ENCODE assay signal across 8 mouse cellular contexts in genomic region chr9:54559771-54560471, GRCm38 (mm10). TPM values are rescaled to one million over a fixed set of nuclear protein-coding genes. Genes with fewer than 3 reads are reported as not detected.
A peak's percentile ranks its signal among the peaks of the same experiment; 100 is the strongest.
DNase-seq lines count a peak whose midpoint lies in the region; ATAC-seq and TF ChIP-seq lines count a peak whose summit lies in the region.

TSS of gene Cib2 (minus strand) at chr9:54560218.

- no peak for TF ChIP-seq CTCF in cortical plate, adult 2 months (IDR thresholded peaks at IDR 0.05; ENCODE audit: extremely low read depth, insufficient read depth, low read length)

- TF ChIP-seq POLR2A in cortical plate, adult 2 months (IDR thresholded peaks at IDR 0.05; ENCODE audit: extremely low read depth, insufficient read depth, low read length), result peak; percentile 40; the same call in 1 of the 2 replicates

- peak; percentile 39 for DNase-seq in adipocyte (ENCODE audit: low spot score)
- DNase-seq in gastrocnemius, postnatal 10 days, result peak; percentile 74
- peak; percentile 82 for DNase-seq in induced T-regulatory cell, adult 2 months (ENCODE audit: low read depth)
- peak; percentile 39 to 79 for DNase-seq in left cerebral cortex, adult 9 months (ENCODE audit: low spot score in 2 of 2)
- peak; percentile 84 to 87 for DNase-seq in right cerebral cortex, postnatal 10 days (ENCODE audit: low spot score in 2 of 2)
- DNase-seq in urinary bladder, postnatal 25 days (ENCODE audit: low spot score), result peak; percentile 60

- ATAC-seq in megakaryocyte progenitor cell, adult 5-6 weeks (replicated peaks; ENCODE audit: poor library complexity), result peak; percentile 97

- H3K4me3 ChIP-seq in cortical plate, adult 2 months (ENCODE audit: insufficient read depth, low read length), result peak within 1 kb of the TSS; percentile 74

- no peak within 1 kb of the TSS for H3K27ac ChIP-seq in cortical plate, adult 2 months (ENCODE audit: insufficient read depth, low read length)

- no peaks in the 10 kb centered on the region; the same call in none of the 2 replicates for H3K4me1 ChIP-seq in cortical plate, adult 2 months (ENCODE audit: control insufficient read depth, insufficient read depth, low read length)

RNA-seq across cellular contexts. Expression of gene Cib2, which starts in this region (rescaled TPM):
- 33.8 and 34.7 TPM in 2 replicates for polyA plus RNA-seq in cortical plate, adult 2 months (2012; rRNA removed)
- total RNA-seq in gastrocnemius, postnatal 10 days (2021), result 10 to 100 TPM; 23.6 to 23.9 TPM
- total RNA-seq in megakaryocyte progenitor cell, adult 5-6 weeks (2015), result 2.0 and 2.4 TPM in 2 replicates
- total RNA-seq in megakaryocyte progenitor cell, adult 5-6 weeks (2017), result 1.2 and 1.3 TPM in 2 replicates

Comparison
In these comparisons a context has a peak if more than half of its experiments do, and no peak if none do; other contexts are left out.
1. RNA of gene Cib2 (total RNA-seq): 23.6 to 23.9 TPM in gastrocnemius, postnatal 10 days; 1.2 to 2.4 TPM in megakaryocyte progenitor cell, adult 5-6 weeks; every median in the first group is over 4 times any median in the second.
2. Peak in every context shown above with its lines, with median percentiles within 50 percentile points of each other: DNase-seq.